Mouse (Mus musculus) gonadal fat pad, adult 2 months (tissue): ENCODE measurements around the gene Ggta1. TPM values are rescaled to one million over a fixed set of nuclear protein-coding genes. Genes with fewer than 3 reads are reported as not detected.
A peak's percentile ranks its signal among the peaks of the same experiment; 100 is the strongest.

Experiments used
- DNase-seq: peaks from one replicate; pipeline ENCODE4 v3.0.0-alpha.2; 2012; ENCODE audit warnings: low read depth
- polyA plus RNA-seq: library from polyadenylated mRNA; depleted of rRNA; stranded (reverse); fragments of >200 nt; gene quantifications from 2 replicates; pipeline ENCODE4 v1.2.3, GENCODE M21; 2012; rRNA removed

Ggta1 gene
- polyA plus RNA-seq, 1 experiment, result 37.9 TPM

DNA sequence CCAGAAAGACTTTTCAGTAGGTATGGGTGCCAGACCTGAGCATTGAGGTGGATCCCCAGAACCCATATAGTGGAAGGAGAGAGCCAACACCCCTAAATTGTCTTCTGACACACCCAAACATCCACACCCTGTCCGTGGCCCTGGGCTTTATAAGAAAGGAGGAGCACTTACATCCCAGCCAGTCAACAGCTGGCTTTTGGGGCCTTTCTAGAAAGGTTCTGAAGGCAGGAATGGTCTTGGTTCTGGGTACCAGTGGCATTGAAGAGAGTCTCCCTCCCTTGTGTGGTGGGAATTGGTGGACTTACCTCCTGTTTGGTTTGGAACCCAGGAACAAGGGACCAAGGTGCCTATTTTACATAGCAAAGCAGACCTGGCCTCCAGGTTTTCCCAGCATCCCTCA lies 56.4 kb downstream of the Ggta1 start:
- DNase-seq, result no peak

GRCm38 (mm10) chr2:35402391-35402790 lies 60.6 kb downstream of the Ggta1 start:
- DNase-seq, result no peak

GRCm38 (mm10) chr2:35400739-35401138 lies 62.3 kb downstream of the Ggta1 start:
- DNase-seq, result no peak

GRCm38 (mm10) chr2:35398184-35398828 lies 64.7 kb downstream of the Ggta1 start:
- peak; percentile 30 for DNase-seq

- no peak for DNase-seq
Observed at GRCm38 (mm10) chr2:35397590-35398173, 65.3 kb downstream of the Ggta1 start.

GRCm38 (mm10) chr2:35397096-35397495 lies 65.9 kb downstream of the Ggta1 start, which contains the start of gene 4930402F06Rik:
4930402F06Rik (minus strand) TSS chr2:35397175.
- DNase-seq, result no peak

DNA sequence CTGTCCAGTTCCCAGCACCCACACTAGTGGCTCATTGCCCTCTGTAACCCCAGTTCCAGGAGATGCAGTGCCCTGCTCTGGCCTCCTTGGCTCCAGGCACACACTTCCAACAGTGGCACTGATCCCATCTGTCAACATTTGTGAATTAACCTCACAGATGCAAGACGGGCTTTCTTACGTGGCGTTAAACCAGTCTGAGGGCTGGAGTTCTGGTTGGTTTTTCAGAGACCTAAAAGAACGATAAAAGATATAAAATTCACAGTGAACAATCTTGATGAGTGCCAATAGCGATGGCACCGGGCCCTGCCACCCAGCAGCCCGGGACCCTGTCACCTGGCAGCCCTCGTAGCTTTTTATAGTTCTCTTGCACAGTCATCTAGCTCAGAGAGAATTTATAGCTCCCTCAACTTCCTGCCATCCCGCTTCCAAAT lies 77.6 kb downstream of the Ggta1 start:
- DNase-seq, result peak; percentile 30

- DNase-seq, result no peak
Observed at GRCm38 (mm10) chr2:35379306-35379705, 83.7 kb downstream of the Ggta1 start.

DNA sequence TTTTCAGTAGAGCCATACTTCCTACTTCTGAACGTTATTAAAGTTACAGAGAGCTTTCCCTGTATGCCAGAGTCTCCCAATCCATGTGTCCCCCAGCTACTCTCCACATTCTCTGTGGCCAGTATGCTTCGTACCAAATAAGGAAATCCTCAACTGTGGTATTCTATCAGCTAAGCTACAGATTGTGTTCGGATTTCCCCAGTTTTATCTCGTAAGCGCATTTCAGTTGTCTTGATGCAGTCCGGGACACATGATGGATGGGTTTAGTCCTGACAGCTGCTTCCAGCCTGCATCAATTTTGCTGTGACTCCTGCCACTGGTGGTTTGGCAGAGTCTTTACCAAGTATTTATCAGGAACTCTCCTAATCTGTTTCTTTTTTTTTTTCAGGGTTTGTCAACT lies 85.4 kb downstream of the Ggta1 start:
- DNase-seq, result no peak

DNA sequence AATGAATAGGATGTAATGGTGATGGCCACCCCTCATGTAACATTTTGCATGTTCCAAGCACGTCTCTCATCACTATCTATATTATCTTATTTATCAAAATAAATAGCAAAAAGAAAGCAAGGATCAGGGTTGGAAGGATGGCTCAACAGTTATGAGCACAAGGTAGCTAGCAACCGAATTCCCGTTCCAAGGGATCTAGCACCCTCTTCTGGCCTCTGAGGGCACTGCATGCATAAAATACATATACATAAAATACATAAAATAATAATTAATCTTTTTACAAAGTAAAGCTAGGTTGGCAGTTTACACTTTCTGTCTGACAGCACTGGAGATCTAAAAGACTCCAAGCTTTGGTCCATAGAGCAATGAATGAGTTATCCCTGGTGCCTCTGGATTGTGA lies 90.0 kb downstream of the Ggta1 start:
- DNase-seq, result no peak

DNA sequence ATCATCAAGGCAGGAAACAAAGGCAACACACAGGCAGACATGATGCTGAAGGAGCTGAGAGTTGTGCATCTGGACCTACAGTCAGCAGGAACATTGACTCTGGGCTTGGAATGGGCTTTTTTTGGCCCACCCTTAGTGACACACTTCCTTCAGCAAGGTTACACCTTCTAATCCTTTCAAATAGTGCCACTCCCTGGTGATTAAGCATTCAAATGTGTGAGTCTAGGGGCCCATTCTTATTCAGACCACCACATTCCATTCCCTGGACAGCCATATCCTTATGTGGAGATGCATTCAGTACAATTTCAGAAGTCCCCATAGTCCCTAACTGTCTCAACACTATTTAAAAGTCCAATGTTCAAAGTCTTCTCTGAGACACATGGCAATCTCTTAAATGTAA lies 92.3 kb downstream of the Ggta1 start:
- DNase-seq, result no peak

- DNase-seq, result no peak
Observed at GRCm38 (mm10) chr2:35367629-35368028, 95.4 kb downstream of the Ggta1 start, which contains the start of gene 4930568D16Rik. 4930568D16Rik (minus strand) TSS chr2:35367729.

Other genes starting within 250 kb of the Ggta1 start
- 3,825 and 4,184 TPM in 2 replicates for gene Gsn, start 206.9 kb downstream of the Ggta1 start, polyA plus RNA-seq
- 38.7 and 54.3 TPM in 2 replicates for gene Stom, start 126.3 kb downstream of the Ggta1 start, polyA plus RNA-seq
- not detected in 2 replicates for gene 4930568D16Rik, start 95.5 kb downstream of the Ggta1 start, polyA plus RNA-seq
- gene 4930402F06Rik, start 66.1 kb downstream of the Ggta1 start, polyA plus RNA-seq, result not detected in 2 replicates
- gene Dab2ip, start 95.0 kb upstream of the Ggta1 start, polyA plus RNA-seq, result 50.9 and 53.6 TPM in 2 replicates